In the genomic region with DNA sequence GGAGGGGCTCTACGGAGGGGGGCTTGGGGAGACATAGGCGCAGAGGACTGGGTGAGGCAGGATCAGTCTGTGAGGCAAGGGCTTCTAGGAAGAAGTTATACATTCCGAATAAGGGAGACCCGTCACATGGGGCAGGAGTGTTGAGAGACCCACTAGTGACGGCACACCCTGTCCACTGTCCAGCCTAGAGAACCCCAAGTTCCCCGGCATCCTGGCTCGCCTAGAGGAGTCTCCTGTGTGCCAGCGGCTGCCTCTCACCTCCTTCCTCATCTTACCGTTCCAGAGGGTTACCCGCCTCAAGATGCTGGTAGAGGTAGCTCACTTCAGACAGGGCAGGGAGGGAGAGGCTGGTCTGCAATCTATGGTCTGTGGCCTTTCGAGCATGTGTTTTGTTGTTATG, we compare ENCODE assay signal across 21 mouse cellular contexts.
"Had no signal": no experiment of that assay in that cellular context is flagged by ENCODE, and none has a peak within 500 bp of the region (broad histone marks: within the 10 kb centered on the region; RNA-seq: fewer than 3 reads in every experiment).

No protein-coding gene starts in this region.

- H3K9me3 ChIP-seq: heart, embryonic 10.5 days; heart, embryonic 12.5 days; hindbrain, embryonic 13.5 days; hindbrain, embryonic 15.5 days; kidney, embryonic 15.5 days; limb, embryonic 12.5 days; liver, embryonic 12.5 days had no signal

- H3K4me3 ChIP-seq: heart, embryonic 12.5 days; hindbrain, embryonic 13.5 days; hindbrain, embryonic 15.5 days; kidney, embryonic 15.5 days; liver, embryonic 12.5 days had no signal

- H3K4me2 ChIP-seq: hindbrain, embryonic 13.5 days; hindbrain, embryonic 15.5 days; liver, embryonic 12.5 days had no signal

- H3K36me3 ChIP-seq: heart, embryonic 10.5 days; heart, embryonic 12.5 days; hindbrain, embryonic 13.5 days; hindbrain, embryonic 15.5 days; liver, embryonic 12.5 days had no signal

- DNase-seq: gastrocnemius, postnatal 14 days; gastrocnemius, postnatal 36 days; heart, postnatal 10 days; heart, postnatal 36 days; kidney, adult 11 months; kidney, adult 2 months; kidney, adult 9 months; kidney, postnatal 14 days; kidney, postnatal 36 days; layer of hippocampus, adult 9-11 months; layer of hippocampus, postnatal 36 days; left cerebral cortex, postnatal 4 days had no signal

- H3K27ac ChIP-seq: heart, embryonic 10.5 days; hindbrain, embryonic 13.5 days; hindbrain, embryonic 15.5 days; hindbrain, postnatal 0 days; kidney, embryonic 15.5 days; kidney, postnatal 0 days; limb, embryonic 12.5 days; liver, embryonic 12.5 days had no signal

- H3K9ac ChIP-seq: heart, embryonic 12.5 days; hindbrain, embryonic 13.5 days; hindbrain, embryonic 15.5 days; kidney, embryonic 15.5 days; limb, embryonic 12.5 days; liver, embryonic 12.5 days had no signal

- ATAC-seq: hindbrain, postnatal 0 days had no signal
